Mouse (Mus musculus) E14TG2a.4 (cell line): Measurements from ENCODE around the gene Pnkp.

Experiments
- H3K27me3 ChIP-seq: 2 replicates; pipeline ENCODE4 v1.6.1; 2014; ENCODE audit warnings: low read length, control low read depth; ENCODE audit not compliant: insufficient read depth
- H3K36me3 ChIP-seq: 2 replicates; pipeline ENCODE4 v1.6.1; 2014; ENCODE audit warnings: low read length, control low read depth; ENCODE audit not compliant: insufficient read depth
- H3K4me1 ChIP-seq: replicated peaks from 2 replicates; pipeline ENCODE4 v1.6.1; 2014; ENCODE audit warnings: low read depth, low read length, control low read depth
- H3K4me3 ChIP-seq: replicated peaks from 2 replicates; pipeline ENCODE4 v1.5.1; 2014; ENCODE audit warnings: mild to moderate bottlenecking, low read length
- H3K9me3 ChIP-seq: 2 replicates; pipeline ENCODE4 v1.6.1; 2014; ENCODE audit warnings: low read length, control low read depth
- CTCF ChIP-seq: conservative IDR thresholded peaks from 2 replicates; pipeline ENCODE4 v1.5.1; 2014; ENCODE audit warnings: low read length
- NANOG ChIP-seq: IDR thresholded peaks from 2 replicates; pipeline ENCODE4 v1.6.1; 2014; ENCODE audit warnings: borderline replicate concordance, low read length, mixed read lengths
- POU5F1 ChIP-seq: IDR thresholded peaks from 2 replicates; pipeline ENCODE4 v1.6.1; 2014; ENCODE audit warnings: low read length, borderline replicate concordance

Pnkp gene

GRCm38 (mm10) chr7:44821666-44822448 is 35.1 kb upstream of the Pnkp start:
- Histone ChIP-seq H3K4me1 (peaks cover 94% of the 10 kb centered on the region), H3K4me3 (peak overlapping the region; percentile 96), H3K36me3 (peaks cover 85% of the 10 kb centered on the region), H3K27me3 (no peaks in the 10 kb centered on the region), H3K9me3 (no peaks in the 10 kb centered on the region)
- TF ChIP-seq NANOG (no peak), CTCF (no peak), POU5F1 (no peak)

- no peaks in the 10 kb centered on the region for H3K27me3 ChIP-seq
Measured at GRCm38 (mm10) chr7:44823409-44823808, 33.5 kb upstream of the Pnkp start.

GRCm38 (mm10) chr7:44824872-44825271 is 32.1 kb upstream of the Pnkp start:
- Histone ChIP-seq H3K4me3 (peak overlapping the region; percentile 27; the same call in 1 of the 2 replicates), H3K4me1 (peaks cover 97% of the 10 kb centered on the region), H3K36me3 (peaks cover 90% of the 10 kb centered on the region), H3K27me3 (no peaks in the 10 kb centered on the region), H3K9me3 (no peaks in the 10 kb centered on the region)
- peak; percentile 67 for TF ChIP-seq CTCF
- no peak for TF ChIP-seq NANOG

More at GRCm38 (mm10) chr7:44823409-44823808, 33.5 kb upstream of the Pnkp start:
- H3K36me3 ChIP-seq = peaks cover 90% of the 10 kb centered on the region
- no peaks in the 10 kb centered on the region for H3K9me3 ChIP-seq
- peak overlapping the region; percentile 27 for H3K4me3 ChIP-seq
- H3K4me1 ChIP-seq = peaks cover 97% of the 10 kb centered on the region
- TF ChIP-seq POU5F1 (no peak), CTCF (no peak), NANOG (no peak)

- peaks cover 90% of the 10 kb centered on the region for H3K36me3 ChIP-seq
- H3K27me3 ChIP-seq = no peaks in the 10 kb centered on the region
- peaks cover 97% of the 10 kb centered on the region for H3K4me1 ChIP-seq
- no peak for TF ChIP-seq NANOG
- TF ChIP-seq POU5F1 = no peak
- no peak for TF ChIP-seq CTCF
- no peaks in the 10 kb centered on the region for H3K9me3 ChIP-seq
- H3K4me3 ChIP-seq = 0 out of 2 replicates have a peak overlapping the region, but pooled peaks have one; percentile 8
Measured at GRCm38 (mm10) chr7:44826771-44827170, 30.2 kb upstream of the Pnkp start.

GRCm38 (mm10) chr7:44828706-44829105 is 28.2 kb upstream of the Pnkp start:
- H3K36me3 ChIP-seq = peaks cover 97% of the 10 kb centered on the region
- TF ChIP-seq CTCF = no peak
- TF ChIP-seq POU5F1 = no peak
- TF ChIP-seq NANOG = no peak
- H3K4me1 ChIP-seq = peaks cover 85% of the 10 kb centered on the region
- H3K27me3 ChIP-seq = no peaks in the 10 kb centered on the region
- H3K4me3 ChIP-seq = peak overlapping the region; percentile 48; the same call in 1 of the 2 replicates
- H3K9me3 ChIP-seq = no peaks in the 10 kb centered on the region

GRCm38 (mm10) chr7:44832763-44833162 is 24.2 kb upstream of the Pnkp start:
- Histone ChIP-seq H3K9me3 (no peaks in the 10 kb centered on the region), H3K36me3 (peaks cover 98% of the 10 kb centered on the region), H3K4me1 (peaks cover 68% of the 10 kb centered on the region), H3K27me3 (no peaks in the 10 kb centered on the region), H3K4me3 (no peak overlapping the region)
- TF ChIP-seq NANOG (no peak), CTCF (no peak), POU5F1 (no peak)

- peaks cover 83% of the 10 kb centered on the region for H3K36me3 ChIP-seq
- peaks cover 59% of the 10 kb centered on the region for H3K4me1 ChIP-seq
- no peaks in the 10 kb centered on the region for H3K9me3 ChIP-seq
- peaks cover 26% of the 10 kb centered on the region for H3K27me3 ChIP-seq
- H3K4me3 ChIP-seq = no peak overlapping the region
- no peak for TF ChIP-seq NANOG
Measured at GRCm38 (mm10) chr7:44835373-44836015, 21.4 kb upstream of the Pnkp start.

GRCm38 (mm10) chr7:44836016-44836404 is 20.9 kb upstream of the Pnkp start:
- Histone ChIP-seq H3K27me3 (peaks cover 29% of the 10 kb centered on the region), H3K4me1 (peaks cover 59% of the 10 kb centered on the region), H3K4me3 (no peak overlapping the region), H3K36me3 (peaks cover 82% of the 10 kb centered on the region), H3K9me3 (no peaks in the 10 kb centered on the region)
- TF ChIP-seq CTCF = no peak
- TF ChIP-seq NANOG = no peak
- TF ChIP-seq POU5F1 = no peak
